Mouse (Mus musculus): ENCODE results near the gene Ccdc170. TPM values are rescaled to one million over a fixed set of nuclear protein-coding genes. Genes with fewer than 3 reads are reported as not detected.
A peak's percentile ranks its signal among the peaks of the same experiment; 100 is the strongest.

The Ccdc170 gene
- polyA plus RNA-seq, 1 experiment from 2014 or later, result 0.09 TPM

DNA sequence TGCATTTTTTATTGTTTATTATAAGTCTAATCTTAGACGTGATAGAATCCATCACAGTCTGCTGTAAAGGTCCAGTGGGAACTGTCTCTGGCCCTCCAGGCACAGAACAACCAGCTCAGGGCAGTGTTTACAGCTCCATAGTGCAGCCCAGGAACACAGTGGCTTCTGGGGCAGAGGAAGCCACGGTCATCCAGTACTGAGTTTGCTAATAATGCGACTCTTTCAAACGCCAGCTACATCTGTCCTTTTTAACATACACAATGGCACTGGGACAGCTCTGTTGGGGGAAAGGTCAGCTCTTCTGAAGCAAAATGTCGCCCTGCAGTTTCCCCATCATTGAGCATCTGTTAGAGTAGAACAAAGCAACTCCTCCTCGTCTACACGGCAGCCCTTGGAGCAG lies 45.7 kb downstream of the Ccdc170 start:
- no peak overlapping the region for H3K4me3 ChIP-seq (replicated peaks)
- ATAC-seq, result no peak
- H3K9me3 ChIP-seq, result no peaks in the 10 kb centered on the region
- H3K27ac ChIP-seq, result no peak overlapping the region
- no peaks in the 10 kb centered on the region for H3K27me3 ChIP-seq (replicated peaks)
- no peak overlapping the region for H3K9ac ChIP-seq
- H3K4me2 ChIP-seq (replicated peaks), result no peak overlapping the region
- no peaks in the 10 kb centered on the region for H3K36me3 ChIP-seq
- 61% methylated on average over 7 of the region's 7 CpGs for WGBS
- no peaks in the 10 kb centered on the region for H3K4me1 ChIP-seq (replicated peaks)

DNA sequence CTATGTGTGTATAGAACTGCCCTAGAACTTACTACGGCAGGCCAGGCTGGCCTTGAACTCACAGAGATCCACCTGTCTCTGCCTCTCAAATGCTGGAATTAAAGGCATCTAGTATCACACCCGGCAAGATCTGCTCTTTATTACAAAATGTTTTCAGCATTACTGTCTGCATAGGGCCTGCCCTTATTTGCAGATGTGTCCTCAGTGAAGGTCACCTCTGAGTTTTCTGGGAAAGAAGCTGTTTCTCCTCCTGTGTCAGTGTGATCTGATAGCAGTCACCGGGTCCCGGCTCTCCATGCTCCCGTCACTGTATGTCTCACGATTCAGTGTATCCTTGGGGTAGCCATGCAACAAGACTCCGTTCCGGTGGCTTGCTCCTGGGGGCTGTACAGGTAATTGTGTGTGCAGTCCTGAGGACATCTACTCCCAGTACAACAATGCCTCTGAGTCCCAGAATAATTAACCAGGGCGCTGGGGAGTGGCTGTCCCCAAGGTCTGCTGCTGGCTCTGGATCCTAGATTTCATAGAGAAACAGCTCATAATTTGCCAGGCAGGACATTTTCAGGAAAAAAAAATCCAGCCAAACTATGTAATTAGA lies 48.4 kb downstream of the Ccdc170 start:
- Histone ChIP-seq H3K27me3 (replicated peaks) (no peaks in the 10 kb centered on the region), H3K9me3 (no peaks in the 10 kb centered on the region), H3K4me1 (replicated peaks) (no peaks in the 10 kb centered on the region), H3K4me2 (replicated peaks) (no peak overlapping the region), H3K27ac (0 out of 2 replicates have a peak overlapping the region, but pooled peaks have one; percentile 15), H3K36me3 (no peaks in the 10 kb centered on the region), H3K4me3 (replicated peaks) (no peak overlapping the region), H3K9ac (no peak overlapping the region)
- ATAC-seq, result peak; percentile 87
- WGBS, result 57% methylated on average over 9 of the region's 9 CpGs

DNA sequence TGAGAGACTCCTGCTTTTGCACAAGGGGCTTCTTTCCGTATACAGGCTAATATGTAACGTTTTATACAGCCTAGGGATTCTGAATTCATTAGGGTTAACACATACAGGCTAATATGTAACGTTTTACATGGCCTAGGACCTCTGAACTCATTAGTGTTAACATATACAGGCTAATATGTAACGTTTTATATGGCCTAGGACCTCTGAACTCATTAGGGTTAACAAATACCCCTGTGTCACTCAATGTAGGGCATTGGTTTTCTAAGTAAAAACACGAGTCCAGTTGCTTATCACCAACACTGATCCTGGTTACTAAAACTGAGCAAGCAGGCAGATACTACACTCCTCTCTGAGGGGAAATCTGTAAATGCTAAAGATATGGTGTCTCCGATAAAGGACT lies 49.6 kb downstream of the Ccdc170 start:
- no peaks in the 10 kb centered on the region for H3K9me3 ChIP-seq
- H3K9ac ChIP-seq, result no peak overlapping the region
- H3K36me3 ChIP-seq, result no peaks in the 10 kb centered on the region
- H3K27ac ChIP-seq, result no peak overlapping the region
- H3K4me2 ChIP-seq (replicated peaks), result no peak overlapping the region
- H3K4me1 ChIP-seq (replicated peaks), result no peaks in the 10 kb centered on the region
- H3K27me3 ChIP-seq (replicated peaks), result no peaks in the 10 kb centered on the region
- no peak overlapping the region for H3K4me3 ChIP-seq (replicated peaks)
- WGBS, result 52% methylated on average over 6 of the region's 6 CpGs
- ATAC-seq, result peak; percentile 54

DNA sequence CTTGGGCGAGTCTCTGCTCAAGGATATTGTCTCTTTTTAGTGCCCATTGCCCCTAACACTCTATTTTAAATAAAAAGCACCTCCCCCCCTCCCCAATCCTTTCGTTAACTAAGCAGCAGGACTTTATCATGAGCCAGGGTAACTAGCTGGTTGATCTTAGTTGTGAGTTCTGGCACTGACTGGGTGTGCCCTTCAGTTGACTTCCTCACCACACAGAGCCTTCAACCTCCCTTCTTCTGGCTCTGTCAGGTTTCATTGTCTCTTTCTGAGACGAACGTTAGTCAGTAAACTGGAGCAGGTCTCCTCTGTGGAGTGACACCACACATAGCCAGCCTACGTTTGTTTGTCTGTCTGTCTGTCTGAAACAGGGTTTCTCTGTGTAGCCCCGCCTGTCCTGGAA lies 50.4 kb downstream of the Ccdc170 start:
- Histone ChIP-seq H3K36me3 (no peaks in the 10 kb centered on the region), H3K9ac (no peak overlapping the region), H3K4me3 (replicated peaks) (no peak overlapping the region), H3K27ac (no peak overlapping the region), H3K9me3 (no peaks in the 10 kb centered on the region), H3K4me1 (replicated peaks) (no peaks in the 10 kb centered on the region), H3K4me2 (replicated peaks) (no peak overlapping the region), H3K27me3 (replicated peaks) (no peaks in the 10 kb centered on the region)
- 0 out of 2 replicates have a peak, but pooled peaks have one; percentile 14 for ATAC-seq
- 59% methylated on average over 6 of the region's 6 CpGs for WGBS

DNA sequence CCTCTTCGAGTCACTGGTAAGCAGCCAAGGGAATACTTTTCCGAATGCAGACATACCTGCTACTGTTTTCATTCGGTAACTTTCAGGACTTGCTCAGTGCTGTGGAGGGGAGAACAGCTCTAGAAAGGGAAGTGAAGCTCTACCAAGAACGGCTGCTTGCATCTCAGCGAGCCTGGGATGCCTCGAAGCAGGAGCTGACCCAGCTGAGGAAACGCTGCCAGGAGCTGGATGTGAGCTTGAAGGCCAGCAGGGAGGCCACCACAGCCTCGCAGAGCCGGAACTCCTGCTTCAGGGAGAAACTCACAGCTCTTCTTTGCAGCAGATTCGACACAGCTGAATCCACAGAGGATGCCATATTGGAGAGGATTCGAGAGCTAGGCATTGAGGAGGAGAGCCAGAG lies 51.6 kb downstream of the Ccdc170 start:
- no peak overlapping the region for H3K4me3 ChIP-seq (replicated peaks)
- no peak overlapping the region for H3K27ac ChIP-seq
- H3K9me3 ChIP-seq, result no peaks in the 10 kb centered on the region
- 79% methylated on average over 11 of the region's 11 CpGs for WGBS
- H3K36me3 ChIP-seq, result no peaks in the 10 kb centered on the region
- H3K4me1 ChIP-seq (replicated peaks), result no peaks in the 10 kb centered on the region
- no peak overlapping the region for H3K9ac ChIP-seq
- no peaks in the 10 kb centered on the region for H3K27me3 ChIP-seq (replicated peaks)
- ATAC-seq, result no peak
- H3K4me2 ChIP-seq (replicated peaks), result no peak overlapping the region

DNA sequence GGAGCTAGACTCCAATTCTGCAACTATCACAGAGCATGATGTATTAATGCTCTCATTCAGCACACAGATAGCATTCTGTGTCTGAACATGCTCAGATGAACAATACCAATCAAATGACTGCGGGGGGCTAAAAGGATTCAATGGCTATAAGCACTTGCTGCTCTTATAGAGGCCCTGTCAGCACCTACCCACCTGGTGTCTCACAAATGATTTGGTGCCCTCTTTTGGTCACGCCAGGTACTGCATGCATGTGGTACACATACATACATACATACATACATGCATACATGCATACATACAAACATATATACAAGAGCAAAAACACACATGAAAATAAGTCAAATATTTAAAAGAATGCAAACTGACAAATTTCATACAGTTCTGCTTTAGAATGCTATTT lies 63.2 kb downstream of the Ccdc170 start:
- H3K4me1 ChIP-seq (replicated peaks), result no peaks in the 10 kb centered on the region
- no peak for ATAC-seq
- H3K27me3 ChIP-seq (replicated peaks), result no peaks in the 10 kb centered on the region
- H3K4me3 ChIP-seq (replicated peaks), result no peak overlapping the region
- no peak overlapping the region for H3K9ac ChIP-seq
- H3K4me2 ChIP-seq (replicated peaks), result no peak overlapping the region
- no peaks in the 10 kb centered on the region for H3K36me3 ChIP-seq
- H3K27ac ChIP-seq, result no peak overlapping the region
- H3K9me3 ChIP-seq, result no peaks in the 10 kb centered on the region
- WGBS, result 97% methylated on average over 2 of the region's 2 CpGs

DNA sequence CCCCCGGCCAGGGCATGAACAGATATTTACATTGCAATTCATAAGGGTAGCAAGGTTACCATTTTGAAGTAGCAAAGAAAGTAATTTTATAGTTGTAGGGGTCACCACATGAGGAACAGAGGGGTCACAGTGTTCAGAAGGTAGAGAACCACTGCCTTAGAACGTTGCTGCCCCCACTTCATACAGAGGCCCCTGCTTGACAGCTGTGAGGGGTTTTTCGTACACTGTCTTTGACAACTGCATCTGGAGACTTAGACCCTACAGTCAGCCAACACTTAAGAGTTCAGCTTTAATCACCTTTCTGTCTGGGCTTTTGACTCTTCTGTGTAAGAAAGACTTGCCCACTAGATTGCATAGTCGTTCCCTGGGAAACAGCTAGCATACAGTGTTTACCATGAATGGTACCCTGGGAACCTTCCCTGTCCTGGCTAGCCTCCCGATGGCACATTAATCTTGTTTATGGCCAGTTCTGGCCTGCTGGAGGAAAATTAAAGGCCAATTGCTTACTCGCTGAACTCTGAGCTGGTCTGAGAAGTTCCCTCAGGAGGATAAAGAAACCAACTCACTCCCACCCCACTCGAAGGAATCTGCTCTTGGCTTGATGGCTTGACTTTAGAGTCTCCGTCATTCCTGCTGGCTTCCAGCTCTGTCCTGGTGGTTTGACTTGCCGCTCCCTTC lies 71.3 kb downstream of the Ccdc170 start:
- no peaks in the 10 kb centered on the region for H3K27me3 ChIP-seq (replicated peaks)
- no peak overlapping the region for H3K9ac ChIP-seq
- H3K4me2 ChIP-seq (replicated peaks), result no peak overlapping the region
- H3K4me1 ChIP-seq (replicated peaks), result no peaks in the 10 kb centered on the region
- ATAC-seq, result no peak
- H3K36me3 ChIP-seq, result no peaks in the 10 kb centered on the region
- H3K4me3 ChIP-seq (replicated peaks), result no peak overlapping the region
- H3K9me3 ChIP-seq, result no peaks in the 10 kb centered on the region
- H3K27ac ChIP-seq, result no peak overlapping the region
- WGBS, result 42% methylated on average over 9 of the region's 9 CpGs

DNA sequence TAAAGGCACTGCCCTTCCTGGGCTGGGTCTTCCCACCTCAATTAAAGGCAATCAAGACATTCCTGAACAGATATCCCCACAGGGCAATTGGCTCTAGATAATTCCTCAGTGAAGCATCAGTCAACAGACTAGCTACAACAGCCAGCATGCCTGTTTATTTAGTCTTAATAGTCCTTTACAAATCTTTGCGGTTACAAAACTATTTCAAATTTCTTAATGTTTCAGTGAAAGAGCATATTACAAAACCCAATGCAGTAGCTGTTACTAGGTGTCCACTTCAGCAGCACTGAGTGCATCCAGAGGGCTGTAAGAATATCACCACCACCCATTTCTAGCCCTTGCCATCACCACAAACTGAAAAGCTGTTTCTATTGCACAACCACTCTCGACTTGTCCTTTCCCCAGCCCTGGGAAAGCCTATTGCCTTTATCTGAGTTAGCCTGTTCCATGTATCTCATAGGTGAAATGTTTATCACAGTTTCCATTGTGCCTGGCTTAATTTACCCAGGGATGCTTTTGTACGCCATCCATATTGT lies 74.6 kb downstream of the Ccdc170 start:
- no peak overlapping the region for H3K4me3 ChIP-seq (replicated peaks)
- H3K9ac ChIP-seq, result no peak overlapping the region
- no peaks in the 10 kb centered on the region for H3K4me1 ChIP-seq (replicated peaks)
- 63% methylated on average over 3 of the region's 3 CpGs for WGBS
- H3K27me3 ChIP-seq (replicated peaks), result no peaks in the 10 kb centered on the region
- no peak overlapping the region for H3K27ac ChIP-seq
- H3K9me3 ChIP-seq, result no peaks in the 10 kb centered on the region
- H3K4me2 ChIP-seq (replicated peaks), result no peak overlapping the region
- no peak for ATAC-seq
- H3K36me3 ChIP-seq, result no peaks in the 10 kb centered on the region

DNA sequence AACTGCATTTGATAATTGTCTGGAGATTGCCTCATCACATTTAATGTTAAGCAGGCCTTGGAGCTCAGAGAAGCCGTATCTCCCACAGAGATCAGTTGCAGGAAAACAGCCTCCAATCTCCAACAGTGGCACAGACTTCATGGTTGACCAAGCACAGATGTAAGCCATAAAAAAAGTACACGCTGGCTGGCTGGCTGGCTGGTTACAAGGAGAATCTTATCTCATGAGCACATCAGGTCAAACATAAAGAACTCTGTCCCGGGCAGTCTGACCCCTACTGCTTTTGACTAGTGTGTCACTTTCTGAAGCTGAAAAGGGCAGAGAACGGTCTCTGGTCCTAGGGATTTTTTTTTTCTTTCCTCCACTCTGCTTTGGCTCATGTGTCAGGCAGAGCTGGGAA lies 76.8 kb downstream of the Ccdc170 start:
- H3K9me3 ChIP-seq, result no peaks in the 10 kb centered on the region
- no peaks in the 10 kb centered on the region for H3K36me3 ChIP-seq
- ATAC-seq, result no peak
- WGBS, result 30% methylated on average over 4 of the region's 4 CpGs
- H3K4me3 ChIP-seq (replicated peaks), result no peak overlapping the region
- H3K4me1 ChIP-seq (replicated peaks), result no peaks in the 10 kb centered on the region
- H3K27ac ChIP-seq, result no peak overlapping the region
- no peaks in the 10 kb centered on the region for H3K27me3 ChIP-seq (replicated peaks)
- H3K4me2 ChIP-seq (replicated peaks), result no peak overlapping the region
- no peak overlapping the region for H3K9ac ChIP-seq

DNA sequence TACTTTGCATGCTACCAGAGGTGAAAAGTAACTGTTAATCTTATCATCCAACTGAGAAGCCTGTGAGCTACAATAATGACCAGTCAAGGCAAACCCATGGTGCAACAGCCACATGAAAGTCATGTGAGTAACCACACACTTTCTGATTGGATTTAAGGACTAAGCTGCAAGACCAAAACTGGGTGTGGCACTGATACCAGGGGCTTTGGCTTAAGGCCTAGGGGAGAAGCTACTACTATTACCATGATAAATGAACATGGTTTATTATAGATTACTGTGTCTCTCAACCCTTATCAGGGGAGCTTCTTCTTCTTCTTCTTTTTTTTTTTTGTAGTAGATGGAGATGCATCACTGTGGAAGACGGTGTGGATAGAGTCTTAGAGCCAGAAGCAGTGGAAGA lies 82.8 kb downstream of the Ccdc170 start:
- Histone ChIP-seq H3K4me1 (replicated peaks) (no peaks in the 10 kb centered on the region), H3K9me3 (no peaks in the 10 kb centered on the region), H3K36me3 (no peaks in the 10 kb centered on the region), H3K27me3 (replicated peaks) (no peaks in the 10 kb centered on the region), H3K4me3 (replicated peaks) (no peak overlapping the region), H3K4me2 (replicated peaks) (no peak overlapping the region), H3K27ac (no peak overlapping the region), H3K9ac (no peak overlapping the region)
- no peak for ATAC-seq
- 87% methylated on average over 1 of the region's 1 CpGs for WGBS

DNA sequence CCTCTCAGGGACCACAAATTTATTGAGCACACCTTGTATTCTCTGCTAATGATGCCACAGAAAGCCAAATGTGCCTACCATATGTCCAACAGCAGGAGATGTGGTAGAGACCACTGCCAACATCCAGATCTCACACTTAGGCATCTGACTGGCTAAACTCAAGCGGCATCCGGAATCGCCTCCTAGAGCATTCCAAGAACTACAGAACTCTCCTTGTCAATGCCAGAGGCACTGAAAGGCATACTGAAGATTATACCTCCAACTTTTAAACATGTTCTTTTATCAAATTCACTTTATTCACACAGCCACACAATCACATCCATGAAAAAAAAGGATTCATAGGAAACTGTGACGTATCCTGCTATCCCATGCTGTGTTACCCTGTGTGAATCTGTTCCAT lies 88.5 kb downstream of the Ccdc170 start:
- H3K9me3 ChIP-seq, result no peaks in the 10 kb centered on the region
- H3K27ac ChIP-seq, result no peak overlapping the region
- 93% methylated on average over 4 of the region's 4 CpGs for WGBS
- ATAC-seq, result no peak
- H3K4me3 ChIP-seq (replicated peaks), result no peak overlapping the region
- H3K9ac ChIP-seq, result no peak overlapping the region
- H3K27me3 ChIP-seq (replicated peaks), result no peaks in the 10 kb centered on the region
- H3K36me3 ChIP-seq, result no peaks in the 10 kb centered on the region
- no peak overlapping the region for H3K4me2 ChIP-seq (replicated peaks)
- H3K4me1 ChIP-seq (replicated peaks), result no peaks in the 10 kb centered on the region

DNA sequence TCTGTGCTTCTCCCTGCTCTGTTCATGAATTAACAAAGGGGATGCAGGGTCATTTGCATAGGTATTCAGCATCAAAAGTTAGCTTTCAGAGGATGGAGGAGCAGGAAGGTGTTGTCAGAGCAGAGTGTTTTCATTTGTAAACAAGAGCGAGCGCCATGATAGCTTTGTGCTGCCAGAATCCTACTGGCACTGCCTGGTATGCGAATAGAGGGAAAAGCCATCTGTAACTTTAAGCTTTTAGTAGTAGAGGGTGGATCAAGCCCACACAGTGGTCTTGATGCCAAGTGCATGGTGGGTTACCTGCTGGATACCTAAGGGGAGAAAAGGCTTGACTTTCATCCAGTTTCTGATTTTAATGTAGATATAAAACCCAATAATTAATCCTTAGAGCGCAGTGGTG lies 89.0 kb downstream of the Ccdc170 start:
- Histone ChIP-seq H3K27ac (no peak overlapping the region), H3K9me3 (no peaks in the 10 kb centered on the region), H3K27me3 (replicated peaks) (no peaks in the 10 kb centered on the region), H3K4me2 (replicated peaks) (no peak overlapping the region), H3K9ac (no peak overlapping the region), H3K4me3 (replicated peaks) (no peak overlapping the region), H3K36me3 (no peaks in the 10 kb centered on the region), H3K4me1 (replicated peaks) (no peaks in the 10 kb centered on the region)
- WGBS, result 80% methylated on average over 4 of the region's 4 CpGs
- no peak for ATAC-seq

DNA sequence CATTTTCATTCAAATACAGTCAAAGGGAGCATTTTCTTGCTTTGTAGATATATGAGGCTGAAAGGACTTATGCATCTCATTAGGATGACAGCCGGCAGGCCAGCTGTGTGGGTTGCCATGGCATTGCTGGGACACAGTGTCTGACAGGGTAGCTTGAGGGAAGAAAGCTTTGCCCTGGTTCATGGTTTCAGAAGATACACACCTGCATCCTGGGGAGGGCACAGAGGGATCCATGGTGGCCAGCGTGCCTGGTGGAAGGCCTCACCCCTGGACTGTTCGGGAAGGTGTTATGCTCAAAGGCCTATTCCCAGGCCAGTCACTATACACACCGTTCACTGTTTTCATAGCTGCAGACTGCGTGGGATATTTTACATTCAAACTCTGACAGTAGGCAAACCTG lies 99.6 kb downstream of the Ccdc170 start:
- Histone ChIP-seq H3K4me3 (replicated peaks) (no peak overlapping the region), H3K4me1 (replicated peaks) (no peaks in the 10 kb centered on the region), H3K4me2 (replicated peaks) (no peak overlapping the region), H3K27ac (no peak overlapping the region), H3K9me3 (no peaks in the 10 kb centered on the region), H3K9ac (no peak overlapping the region), H3K36me3 (no peaks in the 10 kb centered on the region), H3K27me3 (replicated peaks) (no peaks in the 10 kb centered on the region)
- WGBS, result 83% methylated on average over 5 of the region's 5 CpGs
- ATAC-seq, result no peak
